Mouse (Mus musculus) gastrocnemius, postnatal 25 days (tissue): Measurements from ENCODE around the gene Dgkg. TPM values are rescaled to one million over a fixed set of nuclear protein-coding genes. Genes with fewer than 3 reads are reported as not detected.

Experiments used
- DNase-seq: peaks from one replicate; pipeline ENCODE4 v3.0.0; 2022
- total RNA-seq, 2 experiments: library from RNA; stranded (reverse); gene quantifications; 1 replicate in 1 of 2; 2 replicates in 1 of 2; pipeline ENCODE4 v1.2.3; 2021

Gene Dgkg
- total RNA-seq, 2 experiments from 2014 or later: 0.59 to 0.69 TPM

- DNase-seq: no peak
Observed at GRCm38 (mm10) chr16:22645256-22645655, 11.8 kb downstream of the Dgkg start.

- no peak for DNase-seq
Observed at GRCm38 (mm10) chr16:22643460-22643859, 13.6 kb downstream of the Dgkg start.

- DNase-seq: no peak
Observed at GRCm38 (mm10) chr16:22642953-22643352, 14.1 kb downstream of the Dgkg start.

GRCm38 (mm10) chr16:22642054-22642453, 15.0 kb downstream of the Dgkg start:
- no peak for DNase-seq

GRCm38 (mm10) chr16:22641588-22641987, 15.4 kb downstream of the Dgkg start:
- no peak for DNase-seq

GRCm38 (mm10) chr16:22637311-22637710, 19.7 kb downstream of the Dgkg start:
- no peak for DNase-seq

- no peak for DNase-seq
Observed at GRCm38 (mm10) chr16:22635706-22636105, 21.3 kb downstream of the Dgkg start.

GRCm38 (mm10) chr16:22633063-22633462, 24.0 kb downstream of the Dgkg start:
- no peak for DNase-seq

GRCm38 (mm10) chr16:22630351-22630750, 26.7 kb downstream of the Dgkg start:
- no peak for DNase-seq

- no peak for DNase-seq
Observed at GRCm38 (mm10) chr16:22629900-22630299, 27.1 kb downstream of the Dgkg start.

GRCm38 (mm10) chr16:22625987-22626386, 31.0 kb downstream of the Dgkg start:
- DNase-seq: no peak

GRCm38 (mm10) chr16:22625412-22625811, 31.6 kb downstream of the Dgkg start:
- no peak for DNase-seq

GRCm38 (mm10) chr16:22622286-22622685, 34.7 kb downstream of the Dgkg start:
- DNase-seq: no peak

GRCm38 (mm10) chr16:22621299-22621920, 35.6 kb downstream of the Dgkg start:
- DNase-seq: no peak

- no peak for DNase-seq
Observed at GRCm38 (mm10) chr16:22618424-22619056, 38.5 kb downstream of the Dgkg start.

GRCm38 (mm10) chr16:22615805-22616204, 41.2 kb downstream of the Dgkg start:
- DNase-seq: no peak

GRCm38 (mm10) chr16:22613186-22614073, 43.6 kb downstream of the Dgkg start:
- DNase-seq: no peak

- no peak for DNase-seq
Observed at GRCm38 (mm10) chr16:22608046-22608445, 49.0 kb downstream of the Dgkg start.

GRCm38 (mm10) chr16:22606989-22607388, 50.0 kb downstream of the Dgkg start:
- no peak for DNase-seq

- no peak for DNase-seq
Observed at GRCm38 (mm10) chr16:22602399-22602798, 54.6 kb downstream of the Dgkg start.

GRCm38 (mm10) chr16:22601756-22602155, 55.3 kb downstream of the Dgkg start:
- DNase-seq: no peak

- no peak for DNase-seq
Observed at GRCm38 (mm10) chr16:22600108-22600699, 56.8 kb downstream of the Dgkg start.

GRCm38 (mm10) chr16:22598741-22599140, 58.3 kb downstream of the Dgkg start:
- no peak for DNase-seq
